Mouse (Mus musculus) heart, adult 8-10 months (tissue): ENCODE results near the gene Gramd2. TPM values are rescaled to one million over a fixed set of nuclear protein-coding genes. Genes with fewer than 3 reads are reported as not detected.

Experiments used
- DNase-seq: peaks from one replicate; pipeline ENCODE4 v3.0.0; 2022; ENCODE audit warnings: low spot score
- total RNA-seq, 4 experiments: library from RNA; stranded (reverse); gene quantifications; 2 replicates each; pipeline ENCODE4 v1.2.4; 2022

Gene Gramd2
- total RNA-seq = not detected

- DNase-seq = peak; percentile 55
These were observed at the start of gene Gramd2 for GRCm38 (mm10) chr9:59679678-59680533. Gramd2 (plus strand) TSS chr9:59680144.

GRCm38 (mm10) chr9:59638372-59638771 lies 41.6 kb upstream of the Gramd2 start:
- DNase-seq = no peak

- no peak for DNase-seq
These were observed 40.0 kb upstream of the Gramd2 start for GRCm38 (mm10) chr9:59639936-59640335.

- no peak for DNase-seq
These were observed 38.6 kb upstream of the Gramd2 start for GRCm38 (mm10) chr9:59641320-59641719.

GRCm38 (mm10) chr9:59649911-59650310 lies 30.0 kb upstream of the Gramd2 start:
- no peak for DNase-seq

- no peak for DNase-seq
These were observed 26.6 kb upstream of the Gramd2 start for GRCm38 (mm10) chr9:59653371-59653770.

GRCm38 (mm10) chr9:59654450-59654983 lies 25.4 kb upstream of the Gramd2 start:
- DNase-seq = no peak

GRCm38 (mm10) chr9:59655958-59656634 lies 23.8 kb upstream of the Gramd2 start, which contains the start of gene Pkm:
Pkm (plus strand) TSS chr9:59656368.
- DNase-seq = peak; percentile 98

GRCm38 (mm10) chr9:59656635-59657617 lies 23.0 kb upstream of the Gramd2 start:
- peak; percentile 69 for DNase-seq

- no peak for DNase-seq
These were observed 21.8 kb upstream of the Gramd2 start for GRCm38 (mm10) chr9:59658146-59658545.

GRCm38 (mm10) chr9:59659036-59660026 lies 20.6 kb upstream of the Gramd2 start:
- DNase-seq = peak; percentile 87

- DNase-seq = peak; percentile 68
These were observed 19.5 kb upstream of the Gramd2 start for GRCm38 (mm10) chr9:59660421-59660820.

GRCm38 (mm10) chr9:59661298-59661975 lies 18.5 kb upstream of the Gramd2 start:
- DNase-seq = no peak

GRCm38 (mm10) chr9:59663226-59663625 lies 16.7 kb upstream of the Gramd2 start:
- DNase-seq = no peak

- DNase-seq = no peak
These were observed 16.0 kb upstream of the Gramd2 start for GRCm38 (mm10) chr9:59663957-59664356.

- DNase-seq = no peak
These were observed 15.2 kb upstream of the Gramd2 start for GRCm38 (mm10) chr9:59664664-59665256.

- no peak for DNase-seq
These were observed 13.9 kb upstream of the Gramd2 start for GRCm38 (mm10) chr9:59666016-59666415.

- DNase-seq = no peak
These were observed 13.1 kb upstream of the Gramd2 start for GRCm38 (mm10) chr9:59666813-59667212.

GRCm38 (mm10) chr9:59667250-59667649 lies 12.7 kb upstream of the Gramd2 start:
- DNase-seq = peak; percentile 52
